Mouse (Mus musculus): ENCODE data around the gene Pcsk1. TPM values are rescaled to one million over a fixed set of nuclear protein-coding genes. Genes with fewer than 3 reads are reported as not detected.

Gene Pcsk1
- polyA plus RNA-seq (2015; fragmentation: Nextera tagmentation; extraction: Ambion mirVana) = 0.48 and 0.86 TPM in 2 replicates

DNA sequence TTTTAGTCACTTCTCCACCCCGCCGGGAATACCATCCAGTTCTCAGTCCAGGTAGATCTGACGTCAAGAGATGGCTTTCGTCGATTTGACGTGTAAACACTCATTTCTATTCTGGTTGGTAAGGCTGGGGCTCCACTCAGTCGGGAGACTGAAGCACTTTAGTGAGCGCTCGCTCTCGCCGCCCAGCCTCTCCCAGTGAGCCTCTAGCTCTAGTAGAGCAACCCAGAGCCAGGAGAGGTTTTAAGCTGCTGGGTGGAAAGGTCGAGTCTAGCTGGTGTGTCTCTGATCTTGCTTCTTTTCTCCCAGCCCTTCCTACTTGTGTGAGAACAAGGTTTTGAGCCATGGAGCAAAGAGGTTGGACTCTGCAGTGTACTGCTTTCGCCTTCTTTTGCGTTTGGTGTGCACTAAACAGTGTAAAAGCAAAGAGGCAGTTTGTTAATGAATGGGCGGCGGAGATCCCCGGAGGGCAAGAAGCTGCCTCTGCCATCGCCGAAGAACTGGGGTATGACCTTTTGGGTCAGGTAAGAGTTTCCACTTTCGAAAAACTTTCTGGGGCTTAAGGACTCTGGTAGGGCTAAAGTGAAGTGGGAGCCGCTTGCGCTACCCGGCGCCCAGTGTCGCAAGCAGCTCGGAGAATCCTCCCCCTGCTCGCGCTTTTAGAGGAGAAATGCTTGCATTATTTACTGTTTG is at the start of gene Pcsk1:
TSS of gene Pcsk1 (plus strand) at position 106 of the 690 bp plus-strand sequence.
- DNase-seq (ENCODE audit: low spot score) = no peak

- no peak for DNase-seq (ENCODE audit: low spot score)
Measured at GRCm38 (mm10) chr13:75058818-75059217, 30.8 kb upstream of the Pcsk1 start.

GRCm38 (mm10) chr13:75063947-75064346 is 25.7 kb upstream of the Pcsk1 start:
- no peak for DNase-seq (ENCODE audit: low spot score)

DNA sequence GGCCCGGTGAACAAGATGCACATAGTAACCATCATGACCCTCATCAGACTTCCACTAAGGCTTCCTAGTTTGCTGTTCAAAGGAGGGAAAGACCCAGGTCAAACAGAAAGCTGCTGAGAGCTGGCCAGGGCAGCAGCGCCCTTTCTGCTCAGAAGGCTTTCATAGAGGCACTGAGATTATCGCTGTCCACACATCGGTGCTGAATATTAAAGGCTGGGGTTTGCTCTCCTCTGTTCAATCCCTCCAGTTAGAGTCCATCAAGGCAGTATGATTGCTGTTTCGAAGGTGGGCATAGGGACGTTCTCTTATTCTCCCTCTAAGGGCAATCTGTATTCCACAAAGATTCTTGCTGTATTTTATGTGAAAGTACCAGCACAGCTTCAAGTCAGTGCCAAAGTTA is 1.0 kb upstream of the Pcsk1 start:
- no peak for DNase-seq (ENCODE audit: low spot score)

- DNase-seq (ENCODE audit: low spot score) = no peak
Measured at GRCm38 (mm10) chr13:75090411-75090779, 769 bp downstream of the Pcsk1 start.

DNA sequence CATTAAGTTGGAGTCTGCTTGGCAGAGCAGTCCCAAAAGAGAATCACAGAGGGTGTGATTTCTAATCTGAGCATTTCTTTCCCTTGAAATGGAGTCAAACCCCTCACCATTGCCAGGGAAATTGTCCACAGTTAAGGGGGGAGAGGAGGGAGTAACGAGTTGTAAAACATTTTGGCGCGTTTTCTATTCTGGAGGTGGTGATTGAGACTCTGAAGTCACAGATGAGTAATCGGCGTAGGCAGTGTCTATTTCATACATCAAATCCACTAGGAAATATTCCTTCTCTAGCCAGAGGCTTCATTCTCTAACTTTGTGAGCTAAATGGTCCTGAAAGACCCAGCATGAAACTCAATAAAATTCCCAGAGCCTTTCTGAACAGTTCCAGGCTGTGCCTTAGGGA is 1.4 kb downstream of the Pcsk1 start:
- DNase-seq (ENCODE audit: low spot score) = no peak

- DNase-seq (ENCODE audit: low spot score) = no peak
Measured at GRCm38 (mm10) chr13:75095487-75095886, 5.9 kb downstream of the Pcsk1 start.

DNA sequence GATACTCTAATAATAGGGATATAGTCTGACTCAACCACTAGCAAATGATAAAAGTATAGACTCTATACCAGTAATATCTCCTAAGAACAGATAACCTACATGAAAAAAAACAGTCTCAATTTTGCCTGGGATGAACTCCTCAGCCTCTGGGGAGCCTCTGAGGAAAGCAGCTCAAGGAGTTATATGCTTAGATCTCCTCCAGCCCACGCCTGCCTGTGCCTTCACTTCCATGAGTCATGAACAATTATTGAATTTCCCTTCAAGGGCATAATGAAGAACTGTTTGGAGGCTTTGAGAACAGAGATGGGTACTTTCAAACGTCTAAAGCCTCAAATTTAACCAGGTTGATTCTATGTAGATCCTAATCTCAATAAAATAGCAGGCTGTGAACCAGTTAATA is 23.5 kb downstream of the Pcsk1 start:
- DNase-seq (ENCODE audit: low spot score) = no peak

DNA sequence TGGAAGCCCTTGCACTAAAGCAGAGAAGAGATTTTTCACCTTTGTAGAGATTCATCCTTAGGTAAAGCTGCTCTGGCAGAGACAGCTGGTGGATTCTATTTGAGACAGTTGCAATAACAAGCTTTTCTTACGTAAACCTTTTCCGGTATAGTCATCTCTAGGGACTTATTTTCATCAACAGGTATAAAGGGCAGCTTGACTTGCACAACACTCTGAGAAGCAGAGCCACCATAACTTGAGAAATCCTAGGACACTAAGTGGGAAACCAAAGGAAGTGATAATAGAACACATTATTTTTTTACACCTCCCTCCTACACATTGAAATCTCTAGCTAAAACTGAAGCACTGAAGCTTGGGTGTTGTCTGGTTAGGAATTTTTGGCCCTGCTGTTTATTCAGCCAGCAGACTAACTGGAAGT is 24.4 kb downstream of the Pcsk1 start:
- DNase-seq (ENCODE audit: low spot score) = no peak

GRCm38 (mm10) chr13:75114838-75115237 is 25.2 kb downstream of the Pcsk1 start:
- no peak for DNase-seq (ENCODE audit: low spot score)

GRCm38 (mm10) chr13:75135833-75136232 is 46.2 kb downstream of the Pcsk1 start:
- DNase-seq (ENCODE audit: low spot score) = no peak

DNA sequence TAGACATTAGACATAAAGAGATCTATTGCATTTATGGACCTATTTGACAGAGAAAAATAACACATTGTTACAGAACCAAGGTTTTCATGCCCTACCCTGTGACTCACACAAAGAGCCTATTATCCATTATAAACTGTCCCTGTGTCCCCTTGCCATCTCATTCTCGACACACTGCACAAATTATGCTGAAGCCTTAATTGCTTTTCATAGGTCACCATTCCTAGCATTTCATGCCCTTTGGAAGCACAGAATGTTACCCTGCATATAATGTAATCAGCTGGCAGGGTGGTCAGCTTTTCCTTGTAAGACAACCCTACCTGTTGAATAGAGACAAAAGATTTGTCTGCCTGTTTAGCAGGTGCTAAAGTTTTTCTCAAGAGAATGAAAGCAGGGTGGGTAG is 71.0 kb downstream of the Pcsk1 start:
- DNase-seq (ENCODE audit: low spot score) = no peak

- no peak for DNase-seq (ENCODE audit: low spot score)
Measured at GRCm38 (mm10) chr13:75163408-75163807, 73.8 kb downstream of the Pcsk1 start.
